Mouse (Mus musculus) mouse trophoblast stem cell (cell line): Measurements from ENCODE around the gene Mtmr4.

Experiments
- in situ Hi-C, 2 experiments: fragments of 300-500 bp; cut with MseI, MboI; formaldehyde crosslinking; loops; 2 replicates in 1 of 2; 3 replicates in 1 of 2; pipeline ENCODE4 v1.15.1; 2025

The Mtmr4 gene

DNA sequence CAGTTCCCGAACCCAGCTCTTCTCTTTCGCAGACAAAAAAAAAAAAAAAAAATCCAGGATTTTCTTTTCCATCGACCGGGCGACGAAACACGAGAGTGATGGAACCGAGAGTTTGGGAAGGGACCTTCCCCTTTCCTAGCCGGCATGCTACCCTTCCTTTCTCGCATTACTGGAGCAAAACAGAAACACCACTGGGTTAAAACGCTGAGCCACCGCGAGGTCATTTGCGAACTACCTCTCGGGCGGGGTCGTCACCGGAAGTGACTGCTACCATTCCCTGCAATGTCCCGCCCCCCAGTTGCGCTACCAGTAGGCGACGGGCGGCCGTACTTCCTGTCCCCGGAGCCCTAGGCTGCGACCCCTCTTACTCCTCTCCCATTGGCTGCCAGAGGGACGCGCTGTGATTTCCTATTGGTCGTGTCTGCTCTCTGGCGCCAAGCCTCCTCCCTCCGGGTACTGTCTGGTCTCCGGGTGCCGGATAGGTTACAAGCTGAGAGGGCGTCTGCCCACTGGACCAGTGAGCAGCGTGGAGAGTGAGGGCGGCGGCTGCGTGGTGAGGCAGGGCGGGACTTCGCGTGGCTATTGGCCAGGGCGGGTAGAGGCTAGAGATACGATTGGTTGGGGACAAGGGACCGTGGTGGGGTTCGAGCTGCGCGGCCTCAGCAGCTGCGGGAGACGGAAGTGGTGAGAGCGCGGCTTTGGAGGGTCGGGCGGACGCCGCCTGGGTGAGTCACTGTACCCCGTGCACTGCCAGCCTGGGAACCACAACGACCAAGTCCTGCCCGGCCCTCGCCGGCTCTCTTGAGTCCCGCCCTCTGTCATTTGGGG lies at the start of gene Mtmr4:
Gene Mtmr4 (plus strand): TSS at position 637 of the 828 bp plus-strand sequence.
- in situ Hi-C loops, result no loop called here

GRCm38 (mm10) chr11:87542285-87542684 lies 49.7 kb upstream of the Mtmr4 start:
- in situ Hi-C loops, result no loop called here

- in situ Hi-C loops, result no loop called here
These were observed 49.1 kb upstream of the Mtmr4 start for GRCm38 (mm10) chr11:87542906-87543305.

- in situ Hi-C loops, result no loop called here
These were observed 38.6 kb upstream of the Mtmr4 start for GRCm38 (mm10) chr11:87553342-87553741.

GRCm38 (mm10) chr11:87554386-87554785 lies 37.6 kb upstream of the Mtmr4 start:
- in situ Hi-C loops, result no loop called here

GRCm38 (mm10) chr11:87555106-87555703 lies 36.8 kb upstream of the Mtmr4 start:
- in situ Hi-C loops, result no loop called here

DNA sequence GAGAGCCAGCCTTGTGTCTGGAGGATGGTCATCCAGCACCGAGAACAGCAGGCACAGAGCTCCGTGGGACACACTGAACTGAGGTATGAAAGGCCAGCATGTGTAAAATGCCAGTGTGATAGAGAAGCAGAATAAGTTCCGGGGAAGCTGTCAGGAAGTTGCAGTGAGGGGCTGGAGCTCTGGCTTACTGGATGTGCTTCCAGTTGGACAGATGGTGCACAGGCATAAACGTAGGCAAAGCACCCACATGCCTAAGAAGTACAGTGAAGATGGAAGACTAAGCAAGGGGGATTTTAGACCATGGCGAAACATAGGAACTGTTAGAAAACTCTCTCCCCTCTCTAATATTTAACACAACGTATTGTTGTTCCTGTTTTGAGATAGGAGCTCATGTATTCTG lies 30.8 kb upstream of the Mtmr4 start:
- in situ Hi-C loops, result no loop called here

GRCm38 (mm10) chr11:87566501-87566900 lies 25.5 kb upstream of the Mtmr4 start, which contains the start of gene Gm11492:
Gene Gm11492, plus strand, starts transcription at chr11:87566653.
- in situ Hi-C loops, result no loop called here

DNA sequence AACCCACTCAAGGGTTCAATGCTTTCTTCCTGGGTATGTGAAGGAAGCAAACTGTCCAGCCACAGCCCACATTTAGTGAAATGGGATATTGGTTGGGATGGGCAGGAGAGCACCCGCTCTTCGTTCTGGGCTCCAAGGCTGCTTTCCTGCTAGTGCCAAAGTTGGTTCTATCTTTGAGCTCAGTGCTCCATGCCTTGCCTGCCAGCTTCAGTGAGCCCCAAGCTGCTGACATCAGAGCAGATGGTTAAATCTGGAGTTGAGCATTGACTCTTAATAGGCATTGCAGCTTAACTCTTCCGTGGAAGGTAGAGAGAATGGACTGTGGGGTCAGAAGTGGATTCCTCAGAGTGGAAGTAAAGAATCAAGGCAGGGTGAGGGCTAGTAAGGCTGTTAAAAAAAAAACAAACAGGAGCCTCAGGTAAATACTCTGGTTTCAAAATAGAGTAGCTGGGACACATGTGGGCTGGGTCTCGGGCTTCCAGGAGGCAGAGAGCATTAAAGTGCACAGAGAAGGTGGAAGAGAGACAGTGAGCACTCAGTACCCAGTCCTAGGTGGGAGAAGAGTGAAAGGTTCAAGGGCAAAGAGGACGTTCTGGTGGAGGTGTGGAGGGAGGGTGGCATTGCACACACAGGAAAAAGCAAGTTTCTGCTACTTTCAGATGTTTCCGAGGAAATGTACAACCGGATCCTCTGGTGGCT lies 23.6 kb upstream of the Mtmr4 start, which contains the start of gene Sept4:
Gene Sept4 (plus strand): TSS at position 649 of the 699 bp plus-strand sequence.
- in situ Hi-C loops, result no loop called here

- in situ Hi-C loops, result no loop called here
These were observed 21.2 kb upstream of the Mtmr4 start for GRCm38 (mm10) chr11:87570743-87571142.

GRCm38 (mm10) chr11:87571361-87571950 lies 20.5 kb upstream of the Mtmr4 start:
- in situ Hi-C loops, result no loop called here

- in situ Hi-C loops, result no loop called here
These were observed 18.2 kb upstream of the Mtmr4 start for GRCm38 (mm10) chr11:87573751-87574150.

GRCm38 (mm10) chr11:87574520-87575180 lies 17.3 kb upstream of the Mtmr4 start:
- in situ Hi-C loops, result no loop called here

DNA sequence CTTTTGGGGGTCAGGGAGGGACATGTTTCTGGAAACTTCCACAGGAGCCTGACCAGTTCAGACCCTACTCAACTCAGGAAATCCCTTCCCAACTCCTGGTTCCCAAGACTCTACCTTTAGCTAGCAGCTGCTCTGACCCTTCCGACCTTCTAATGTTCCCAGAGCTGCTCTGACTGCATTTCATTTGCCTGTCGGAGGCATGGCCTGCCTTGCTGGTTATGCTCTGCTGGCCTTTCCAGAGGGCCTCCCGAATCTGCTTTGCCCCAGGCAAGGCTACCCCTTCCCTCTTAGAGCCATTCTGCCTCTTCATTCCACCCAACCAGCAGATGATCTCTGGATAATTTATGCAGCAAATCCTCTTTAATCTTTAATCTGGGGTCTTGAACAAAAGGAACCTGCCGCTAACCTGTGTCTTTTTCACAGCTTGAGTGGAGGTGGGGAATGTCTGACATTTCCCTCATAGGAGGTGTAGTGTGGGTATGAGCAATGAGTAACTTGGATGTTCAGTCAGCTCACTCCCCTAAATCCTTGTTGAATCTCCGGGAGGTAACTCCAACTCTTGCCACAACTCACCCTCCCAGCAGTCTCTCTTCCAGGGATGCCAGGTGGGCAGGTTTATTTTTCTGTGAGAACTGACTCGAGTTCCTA lies 14.2 kb upstream of the Mtmr4 start:
- in situ Hi-C loops, result no loop called here

DNA sequence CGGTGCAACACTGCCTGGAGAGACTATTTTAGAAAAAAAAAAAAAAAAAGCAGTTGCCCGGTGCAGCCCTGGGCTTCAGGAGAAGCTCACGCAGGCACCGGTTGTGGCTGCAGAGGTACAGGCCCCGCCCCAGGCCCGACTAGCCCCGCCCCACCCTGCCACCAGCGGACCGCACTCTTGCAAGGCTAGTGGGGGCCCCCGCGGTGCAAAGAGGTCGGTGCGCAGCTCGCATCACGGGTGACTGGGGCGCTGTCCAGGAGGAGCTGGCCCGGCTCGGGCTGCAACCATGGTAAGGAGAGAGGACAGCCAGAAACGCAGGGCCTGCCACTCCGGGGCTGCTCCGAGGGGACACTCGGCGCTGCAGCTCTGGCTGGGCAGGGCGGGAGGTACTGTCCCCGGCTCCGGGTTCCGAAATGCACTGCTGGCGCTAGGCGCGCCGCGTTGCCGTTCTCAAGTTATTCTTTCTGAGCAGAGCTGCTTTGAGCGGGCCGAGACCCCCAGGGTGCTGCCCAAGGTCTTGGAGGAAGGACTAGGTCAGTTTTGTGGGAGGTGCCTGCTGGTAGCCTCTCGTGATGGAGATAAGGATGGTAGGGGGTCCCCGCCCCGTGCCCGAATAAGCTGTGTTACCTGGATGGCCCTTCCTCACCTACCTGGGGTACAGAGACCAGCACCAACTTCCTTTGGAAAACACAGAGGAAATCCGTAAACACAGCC lies 13.6 kb upstream of the Mtmr4 start:
- in situ Hi-C loops, result no loop called here

- in situ Hi-C loops, result no loop called here
These were observed 12.9 kb upstream of the Mtmr4 start for GRCm38 (mm10) chr11:87578963-87579601.

- in situ Hi-C loops, result no loop called here
These were observed 12.2 kb upstream of the Mtmr4 start for GRCm38 (mm10) chr11:87579713-87580112.

- in situ Hi-C loops, result no loop called here
These were observed 11.3 kb upstream of the Mtmr4 start for GRCm38 (mm10) chr11:87580543-87581085.

- in situ Hi-C loops, result no loop called here
These were observed 10.6 kb upstream of the Mtmr4 start for GRCm38 (mm10) chr11:87581161-87581865.
